Mouse (Mus musculus) right cerebral cortex, postnatal 4 days (tissue): Measurements from ENCODE around the gene Pdss2.

Experiments used
- DNase-seq: peaks from one replicate; pipeline ENCODE4 v3.0.0-alpha.2; 2022

Gene Pdss2

GRCm38 (mm10) chr10:43440981-43441740, 219.9 kb downstream of the Pdss2 start:
- DNase-seq, result no peak

GRCm38 (mm10) chr10:43448656-43449055, 227.4 kb downstream of the Pdss2 start:
- DNase-seq, result no peak

- DNase-seq, result peak; percentile 77
These were observed 230.8 kb downstream of the Pdss2 start for GRCm38 (mm10) chr10:43451848-43452662.

- DNase-seq, result no peak
These were observed 231.3 kb downstream of the Pdss2 start for GRCm38 (mm10) chr10:43452663-43452996.

GRCm38 (mm10) chr10:43454219-43454618, 232.9 kb downstream of the Pdss2 start:
- DNase-seq, result no peak

GRCm38 (mm10) chr10:43454671-43455070, 233.4 kb downstream of the Pdss2 start:
- DNase-seq, result no peak

GRCm38 (mm10) chr10:43462821-43463220, 241.5 kb downstream of the Pdss2 start:
- DNase-seq, result no peak

GRCm38 (mm10) chr10:43463227-43463626, 241.9 kb downstream of the Pdss2 start:
- DNase-seq, result no peak

- no peak for DNase-seq
These were observed 244.9 kb downstream of the Pdss2 start for GRCm38 (mm10) chr10:43466223-43466622.

- DNase-seq, result no peak
These were observed 246.4 kb downstream of the Pdss2 start for GRCm38 (mm10) chr10:43467659-43468058.

GRCm38 (mm10) chr10:43468293-43468692, 247.0 kb downstream of the Pdss2 start:
- DNase-seq, result no peak

- peak; percentile 58 for DNase-seq
These were observed 254.1 kb downstream of the Pdss2 start for GRCm38 (mm10) chr10:43475376-43475775.

GRCm38 (mm10) chr10:43477459-43477858, 256.2 kb downstream of the Pdss2 start:
- no peak for DNase-seq

- peak; percentile 58 for DNase-seq
These were observed 256.8 kb downstream of the Pdss2 start for GRCm38 (mm10) chr10:43477865-43478681.

GRCm38 (mm10) chr10:43478751-43479435, 257.6 kb downstream of the Pdss2 start, which contains the start of gene Bend3:
TSS of gene Bend3 (plus strand) at chr10:43478831.
- DNase-seq, result peak; percentile 76

- peak; percentile 71 for DNase-seq
These were observed 258.3 kb downstream of the Pdss2 start for GRCm38 (mm10) chr10:43479436-43480157.

- no peak for DNase-seq
These were observed 259.1 kb downstream of the Pdss2 start for GRCm38 (mm10) chr10:43480227-43480849.

- no peak for DNase-seq
These were observed 259.9 kb downstream of the Pdss2 start for GRCm38 (mm10) chr10:43481179-43481578.

GRCm38 (mm10) chr10:43482021-43482420, 260.7 kb downstream of the Pdss2 start:
- DNase-seq, result no peak

GRCm38 (mm10) chr10:43483426-43483995, 262.2 kb downstream of the Pdss2 start:
- no peak for DNase-seq

GRCm38 (mm10) chr10:43485751-43486268, 264.5 kb downstream of the Pdss2 start:
- DNase-seq, result no peak
